Mouse (Mus musculus) naive thymus-derived CD4-positive, alpha-beta T cell, adult 5 months (primary cell): ENCODE results near the gene Zfp189. TPM values are rescaled to one million over a fixed set of nuclear protein-coding genes. Genes with fewer than 3 reads are reported as not detected.

ENCODE experiments used
- polyA plus RNA-seq: library from polyadenylated mRNA; unstranded; fragments of 100-300 nt; shearing (Covaris generic); gene quantifications from one replicate; pipeline ENCODE4 v1.2.1, GENCODE M21; 2017

Gene Zfp189
- 3.0 TPM for polyA plus RNA-seq

DNA sequence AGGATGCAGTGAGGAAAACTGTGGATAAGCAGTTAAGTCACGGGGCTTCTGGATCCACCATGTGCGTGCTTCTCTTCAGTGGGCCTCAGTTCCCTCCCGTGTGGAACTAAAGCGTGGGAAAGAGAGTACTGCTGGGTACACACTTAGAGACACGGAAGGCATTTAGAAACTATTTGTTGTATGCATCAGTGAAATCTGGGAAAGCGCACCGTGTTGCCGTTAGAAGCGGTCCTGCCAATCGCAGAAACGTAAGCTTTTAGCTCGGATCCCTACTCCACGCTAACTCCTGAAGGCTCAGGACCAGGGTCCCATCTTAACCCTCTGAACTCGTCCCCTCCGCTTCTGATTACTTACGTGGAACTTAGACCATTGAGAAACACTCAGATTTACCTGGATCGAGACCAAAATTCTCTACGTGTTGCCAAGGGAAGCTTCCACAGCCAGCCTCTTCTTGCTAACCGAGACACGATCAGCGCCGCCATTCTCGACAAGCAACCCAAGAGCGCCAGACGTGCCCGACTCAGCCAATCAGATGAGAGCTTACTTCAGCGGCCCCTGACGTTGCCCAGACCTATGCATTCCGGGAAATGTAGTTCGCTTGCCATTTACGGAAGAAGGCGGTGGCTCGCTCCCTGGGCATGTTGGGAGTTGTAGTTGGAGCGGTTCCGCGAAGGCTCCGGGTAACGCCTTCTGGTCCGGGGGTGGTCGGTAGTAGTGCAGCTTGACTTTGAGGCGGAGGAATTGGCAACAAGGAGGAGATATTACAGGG, at the start of gene Zfp189, which contains the start of gene Mrpl50:
Gene Zfp189 (plus strand): TSS at position 605 of the 769 bp plus-strand sequence.
Gene Mrpl50 (minus strand): TSS at position 522 of the 769 bp plus-strand sequence.

DNA sequence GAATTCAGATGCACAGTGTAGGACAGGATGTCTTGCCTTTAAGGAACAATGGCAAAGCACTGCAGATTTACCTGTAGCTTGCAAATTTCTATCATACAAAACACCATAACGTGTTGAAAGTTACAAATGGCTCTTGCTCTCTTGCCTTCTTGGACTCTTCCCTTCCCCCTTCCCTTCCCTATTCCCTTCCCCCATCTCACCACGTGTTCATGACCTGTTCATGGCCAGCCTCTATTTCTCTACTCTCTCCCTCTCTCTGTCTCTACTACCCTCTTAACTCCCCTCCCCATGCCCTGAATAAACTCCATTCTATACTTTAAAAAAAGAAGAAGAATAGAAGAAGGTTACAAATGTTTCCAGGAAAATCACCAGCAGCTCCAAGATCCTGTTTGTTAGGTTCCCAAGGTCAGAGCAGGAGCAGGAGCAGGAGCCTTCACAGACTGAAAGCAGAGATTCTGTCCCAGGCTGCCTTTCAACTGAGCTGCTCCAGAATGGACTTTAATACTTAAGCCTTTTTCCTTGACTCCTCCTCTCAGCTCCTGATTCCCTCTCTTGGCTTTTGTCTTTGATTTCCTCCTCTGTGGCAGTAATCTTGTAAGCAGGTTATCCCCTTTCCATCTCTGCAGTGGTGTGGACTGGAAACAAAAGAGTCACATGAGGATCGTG, 47.4 kb upstream of the Zfp189 start, which contains the start of gene Acnat1:
Gene Acnat1 (minus strand): TSS at position 478 of the 666 bp plus-strand sequence.

DNA sequence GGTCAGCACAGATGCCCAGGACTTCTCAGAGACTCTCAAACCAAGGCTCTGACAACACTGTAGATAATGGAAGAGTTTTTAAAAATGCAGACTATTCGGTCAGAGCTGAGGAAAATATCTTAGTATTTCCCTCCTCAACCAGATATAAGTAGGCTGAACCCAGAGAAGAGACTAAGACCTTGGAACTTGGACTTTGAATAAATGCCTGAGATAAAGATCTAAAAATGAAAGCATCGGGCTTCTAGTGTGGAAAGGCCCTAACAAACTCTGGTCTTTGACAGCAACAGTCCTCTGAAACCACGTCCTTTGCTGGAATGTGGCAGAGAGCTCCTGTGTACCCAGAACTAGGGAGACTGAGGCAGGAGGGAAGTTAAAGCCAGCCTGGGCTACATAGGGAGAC, 14.6 kb upstream of the Zfp189 start, which contains the start of gene Baat:
Gene Baat (minus strand): TSS at position 172 of the 400 bp plus-strand sequence.

GRCm38 (mm10) chr4:49549383-49549782, 28.4 kb downstream of the Zfp189 start, which contains the start of gene Aldob:
TSS of gene Aldob (minus strand) at chr4:49549546.

Other genes starting within 250 kb of the Zfp189 start
- not detected for gene Acnat2, start 113.0 kb upstream of the Zfp189 start, polyA plus RNA-seq
- gene Acnat1, start 47.3 kb upstream of the Zfp189 start, polyA plus RNA-seq = not detected
- not detected for gene Baat, start 14.6 kb upstream of the Zfp189 start, polyA plus RNA-seq
- 22.7 TPM for gene Mrpl50, start 83 bp upstream of the Zfp189 start, polyA plus RNA-seq
- not detected for gene Aldob, start 28.4 kb downstream of the Zfp189 start, polyA plus RNA-seq
- not detected for gene Tmem246, start 76.7 kb downstream of the Zfp189 start, polyA plus RNA-seq
- 53.8 TPM for gene Rnf20, start 110.8 kb downstream of the Zfp189 start, polyA plus RNA-seq
- not detected for gene Ppp3r2, start 160.8 kb downstream of the Zfp189 start, polyA plus RNA-seq